Mouse (Mus musculus) C2C12 (cell line): ENCODE data around the gene Hgd.

Source experiments
- CTCF ChIP-seq: IDR thresholded peaks from one replicate; pipeline ENCODE4 v1.5.1; 2011; ENCODE audit not compliant: control insufficient read depth, insufficient read depth, insufficient read length
- MAX ChIP-seq: IDR thresholded peaks from one replicate; pipeline ENCODE4 v1.6.1; 2011; ENCODE audit warnings: mild to moderate bottlenecking, control low read depth

GRCm38 (mm10) chr16:37597412-37597811 lies 17.5 kb downstream of the Hgd start:
- TF ChIP-seq CTCF (no peak), MAX (no peak)
